Mouse (Mus musculus) G1E (cell line): Measurements from ENCODE around the gene Psma1. TPM values are rescaled to one million over a fixed set of nuclear protein-coding genes. Genes with fewer than 3 reads are reported as not detected.

Source experiments
- ATAC-seq: 2 replicates; pipeline ENCODE4 v1.8.0; 2016; ENCODE audit warnings: mild to moderate bottlenecking; ENCODE audit not compliant: insufficient number of reproducible peaks, poor library complexity, low FRiP score, severe bottlenecking; ENCODE audit errors: extremely low read depth
- DNase-seq: peaks from one replicate; pipeline ENCODE4 v3.0.0; 2012; ENCODE audit warnings: low spot score
- H3K27me3 ChIP-seq: 2 replicates; pipeline ENCODE4 v1.6.1; 2012; ENCODE audit warnings: mild to moderate bottlenecking, low read length, inconsistent platforms; ENCODE audit not compliant: insufficient read depth
- H3K36me3 ChIP-seq: replicated peaks from 2 replicates; pipeline ENCODE3; 2012; ENCODE audit warnings: mild to moderate bottlenecking, inconsistent platforms
- H3K4me1 ChIP-seq: 2 replicates; pipeline ENCODE4 v1.6.1; 2012; ENCODE audit warnings: low read depth, low read length, inconsistent platforms, mixed read lengths; ENCODE audit not compliant: insufficient read depth
- H3K4me3 ChIP-seq: 2 replicates; pipeline ENCODE4 v1.5.1; 2012; ENCODE audit warnings: low read depth, mild to moderate bottlenecking, inconsistent platforms, low read length, moderate library complexity, mixed read lengths
- H3K9me3 ChIP-seq: replicated peaks from 2 replicates; pipeline ENCODE4 v1.6.1; 2012; ENCODE audit warnings: inconsistent platforms
- CTCF ChIP-seq: IDR thresholded peaks from 2 replicates; pipeline ENCODE4 v1.5.1; 2012; ENCODE audit warnings: low read depth, low read length, inconsistent platforms, mixed read lengths
- GATA1 ChIP-seq: IDR thresholded peaks from 2 replicates; pipeline ENCODE4 v1.6.1; 2012; ENCODE audit warnings: borderline replicate concordance, low read length, inconsistent platforms, mixed read lengths
- GATA2 ChIP-seq: IDR thresholded peaks from 2 replicates; pipeline ENCODE4 v1.6.1; 2012; ENCODE audit warnings: low read depth, low read length, inconsistent platforms, borderline replicate concordance
- POLR2AphosphoS5 ChIP-seq: IDR thresholded peaks from 2 replicates; pipeline ENCODE4 v1.6.1; 2012; ENCODE audit warnings: low read depth, low read length, inconsistent platforms; ENCODE audit not compliant: insufficient replicate concordance
- TAL1 ChIP-seq: conservative IDR thresholded peaks from 2 replicates; pipeline ENCODE4 v1.6.1; 2012; ENCODE audit warnings: low read depth, low read length, inconsistent platforms, mixed read lengths
- polyA plus RNA-seq: library from polyadenylated mRNA; stranded (reverse); fragments of >175 nt; gene quantifications from 2 replicates; pipeline ENCODE4 v1.2.3, GENCODE M21; 2012
- total RNA-seq, 2 experiments: library from RNA; stranded (forward) in 1 of 2; stranded (reverse) in 1 of 2; fragments of 200-1000 nt in 1 of 2; fragments of >200 nt in 1 of 2; fragmentation: Nextera tagmentation in 1 of 2; gene quantifications; 2 replicates each; pipeline ENCODE4 v1.2.3; 2014 to 2017

The Psma1 gene
- total and polyA plus RNA-seq, 3 experiments = 14.6 to 416 (median 390) TPM

DNA sequence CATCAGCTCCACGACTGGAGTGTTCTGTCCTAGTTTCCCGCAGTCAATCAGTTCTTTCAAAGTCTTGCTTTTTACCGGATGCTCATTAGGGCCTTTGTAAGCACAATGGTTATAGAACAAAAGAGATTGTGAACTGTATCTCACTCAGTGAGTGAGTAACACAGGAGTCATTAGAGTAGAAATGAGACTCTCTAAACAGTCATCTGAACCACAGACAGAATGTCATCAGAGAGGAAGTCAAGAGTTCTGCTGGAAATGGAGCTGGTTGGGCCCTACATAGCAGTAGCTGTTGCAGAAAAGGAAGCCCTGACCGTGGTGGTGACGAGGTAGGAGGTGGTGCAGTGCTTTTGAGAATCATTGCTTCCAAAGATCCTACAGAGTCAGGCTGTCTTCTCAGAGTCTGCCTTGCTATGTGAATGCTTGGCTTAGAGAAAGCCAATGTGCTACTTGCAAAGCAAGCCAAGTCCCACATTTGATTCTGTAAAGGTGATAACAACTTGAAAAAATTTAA, 40.5 kb upstream of the Psma1 start:
- DNase-seq = no peak
- Histone ChIP-seq H3K4me1 (peaks cover 37% of the 10 kb centered on the region), H3K27me3 (peaks cover 12% of the 10 kb centered on the region), H3K36me3 (no peaks in the 10 kb centered on the region), H3K9me3 (no peaks in the 10 kb centered on the region), H3K4me3 (no peak overlapping the region)
- no peak for ATAC-seq
- no peak for TF ChIP-seq CTCF
- TF ChIP-seq POLR2AphosphoS5 = no peak
- TF ChIP-seq GATA1 = no peak
- no peak for TF ChIP-seq TAL1
- no peak for TF ChIP-seq GATA2

DNA sequence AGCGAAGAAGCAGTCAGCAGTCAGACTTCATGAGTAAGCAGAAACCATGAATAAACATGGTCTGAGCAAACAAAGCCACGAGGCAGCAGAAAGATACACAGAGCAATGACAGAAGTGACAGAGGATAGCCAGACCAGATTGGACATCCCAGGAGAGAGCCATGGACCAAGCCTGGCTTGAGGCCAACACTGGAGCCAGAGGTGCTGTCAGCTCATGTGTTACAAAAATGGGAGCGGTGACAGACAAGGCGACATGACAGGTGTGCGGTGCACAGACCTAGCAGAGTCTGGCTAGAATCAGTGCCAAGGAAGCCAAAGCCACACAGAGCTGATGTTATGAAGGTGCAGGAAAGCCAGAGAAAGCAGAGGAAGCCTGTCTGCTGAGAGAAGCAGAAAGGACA, 35.3 kb upstream of the Psma1 start:
- Histone ChIP-seq H3K4me3 (no peak overlapping the region), H3K27me3 (peaks cover 18% of the 10 kb centered on the region), H3K36me3 (no peaks in the 10 kb centered on the region), H3K4me1 (peaks cover 24% of the 10 kb centered on the region), H3K9me3 (no peaks in the 10 kb centered on the region)
- no peak for ATAC-seq
- DNase-seq = no peak
- TF ChIP-seq POLR2AphosphoS5 (no peak), CTCF (no peak), GATA1 (no peak), GATA2 (no peak), TAL1 (no peak)

DNA sequence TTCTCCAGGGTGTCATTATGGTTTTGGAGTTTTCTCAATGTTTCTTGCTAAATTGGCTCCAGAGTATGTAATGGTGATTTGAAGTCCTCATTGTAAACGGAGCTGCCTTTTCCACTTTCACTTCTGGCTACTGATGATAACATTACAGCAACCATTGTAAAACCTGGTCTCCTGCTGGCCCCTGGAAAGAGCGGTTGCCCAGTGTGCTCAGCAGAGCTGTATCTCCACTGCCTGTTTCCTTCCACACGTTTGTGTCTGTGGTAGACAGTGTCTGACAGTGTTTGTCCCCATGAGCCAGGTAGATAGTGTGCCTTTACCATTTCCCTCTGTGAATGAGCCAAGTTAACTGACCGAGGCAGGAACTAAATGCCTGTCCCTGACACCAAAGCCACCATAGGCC, 33.1 kb upstream of the Psma1 start:
- TF ChIP-seq GATA2 = no peak
- no peak for TF ChIP-seq TAL1
- TF ChIP-seq CTCF = no peak
- TF ChIP-seq GATA1 = no peak
- no peak for TF ChIP-seq POLR2AphosphoS5
- DNase-seq (no peak), ATAC-seq (peak; percentile 17; the same call in 1 of the 2 replicates)
- Histone ChIP-seq H3K36me3 (no peaks in the 10 kb centered on the region), H3K4me3 (no peak overlapping the region), H3K9me3 (no peaks in the 10 kb centered on the region), H3K4me1 (peaks cover 25% of the 10 kb centered on the region), H3K27me3 (peaks cover 22% of the 10 kb centered on the region)

- peak; percentile 28 for DNase-seq
- ATAC-seq = peak; percentile 68
- H3K4me3 ChIP-seq = no peak overlapping the region
- no peak for TF ChIP-seq GATA1
- TF ChIP-seq GATA2 = no peak
- TF ChIP-seq CTCF = no peak
- TF ChIP-seq POLR2AphosphoS5 = no peak
- no peak for TF ChIP-seq TAL1
- no peaks in the 10 kb centered on the region for H3K9me3 ChIP-seq
- H3K36me3 ChIP-seq = no peaks in the 10 kb centered on the region
- peaks cover 29% of the 10 kb centered on the region for H3K4me1 ChIP-seq
- peaks cover 6% of the 10 kb centered on the region; the same call in 1 of the 2 replicates for H3K27me3 ChIP-seq
These were observed 25.4 kb upstream of the Psma1 start for GRCm38 (mm10) chr7:114301293-114301782.

DNA sequence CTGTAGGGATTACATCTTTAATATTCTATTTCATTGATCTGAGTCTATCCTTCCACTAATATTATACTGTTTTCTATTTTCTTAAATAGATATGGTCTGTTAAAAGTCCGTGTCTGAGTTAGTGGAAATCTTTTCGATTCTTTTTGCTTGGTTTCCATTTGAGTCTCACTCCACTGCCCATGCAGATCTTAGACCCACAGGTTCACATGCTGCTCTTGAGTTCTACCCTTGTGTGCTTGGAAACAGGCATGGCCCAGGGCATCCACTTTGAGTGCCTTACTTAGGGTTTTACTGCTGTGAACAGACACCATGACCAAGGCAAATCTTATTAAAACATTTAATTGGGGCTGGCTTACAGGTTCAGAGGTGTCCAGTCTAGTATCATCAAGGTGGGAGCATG, 24.9 kb upstream of the Psma1 start:
- no peak for DNase-seq
- no peaks in the 10 kb centered on the region for H3K36me3 ChIP-seq
- peaks cover 29% of the 10 kb centered on the region for H3K4me1 ChIP-seq
- no peak overlapping the region for H3K4me3 ChIP-seq
- TF ChIP-seq CTCF (no peak), GATA1 (no peak), POLR2AphosphoS5 (no peak), TAL1 (no peak), GATA2 (no peak)
- H3K27me3 ChIP-seq = peaks cover 6% of the 10 kb centered on the region; the same call in 1 of the 2 replicates
- no peaks in the 10 kb centered on the region for H3K9me3 ChIP-seq
- no peak for ATAC-seq

GRCm38 (mm10) chr7:114299247-114299646, 23.3 kb upstream of the Psma1 start:
- TF ChIP-seq GATA1 (no peak), GATA2 (no peak), POLR2AphosphoS5 (no peak), CTCF (no peak), TAL1 (no peak)
- no peak overlapping the region for H3K4me3 ChIP-seq
- peaks cover 13% of the 10 kb centered on the region; the same call in 1 of the 2 replicates for H3K27me3 ChIP-seq
- peaks cover 40% of the 10 kb centered on the region for H3K4me1 ChIP-seq
- ATAC-seq = no peak
- DNase-seq = no peak
- no peaks in the 10 kb centered on the region for H3K9me3 ChIP-seq
- no peaks in the 10 kb centered on the region for H3K36me3 ChIP-seq
